Mouse (Mus musculus) hindbrain, embryonic 11.5 days (tissue): ENCODE measurements at regions not wholly inside any gene's neighbourhood (a gene's known extent, or its start where the extent isn't known, plus 50 kb on each side); places are given as distances from the start of the nearest gene placed in this dataset.

Experiments used
- ATAC-seq: fragments of 200-750 bp; cut with Nextera tagmentation; 2 replicates; pipeline ENCODE4 v1.8.0; 2017; ENCODE audit warnings: mild to moderate bottlenecking, moderate TSS enrichment, moderate library complexity; ENCODE audit not compliant: low FRiP score
- DNase-seq: peaks from one replicate; pipeline ENCODE4 v3.0.0-alpha.2; 2015; ENCODE audit warnings: low spot score
- H3K27ac ChIP-seq: fragments of 300-500 bp; sonication (generic); 2 replicates; pipeline ENCODE4 v1.5.1; 2014; ENCODE audit warnings: mild to moderate bottlenecking, low read depth, low read length
- H3K27me3 ChIP-seq: fragments of 300-500 bp; sonication (generic); 2 replicates; pipeline ENCODE4 v1.6.1; 2014; ENCODE audit warnings: mild to moderate bottlenecking, low read length, moderate library complexity, mixed read lengths; ENCODE audit not compliant: control insufficient read depth, insufficient read depth
- H3K36me3 ChIP-seq: fragments of 300-500 bp; sonication (generic); 2 replicates; pipeline ENCODE4 v1.6.1; 2014; ENCODE audit warnings: mild to moderate bottlenecking, low read length, moderate library complexity, mixed read lengths; ENCODE audit not compliant: control insufficient read depth, insufficient read depth
- H3K4me1 ChIP-seq: fragments of 300-500 bp; sonication (generic); replicated peaks from 2 replicates; pipeline ENCODE4 v1.6.1; 2014; ENCODE audit warnings: low read length, mixed read lengths; ENCODE audit not compliant: control insufficient read depth, insufficient read depth
- H3K4me2 ChIP-seq: fragments of 300-500 bp; sonication (generic); replicated peaks from 2 replicates; pipeline ENCODE4 v1.6.1; 2014; ENCODE audit warnings: mild to moderate bottlenecking, low read depth, low read length
- H3K4me3 ChIP-seq: fragments of 300-500 bp; sonication (generic); 2 replicates; pipeline ENCODE4 v1.5.1; 2014; ENCODE audit warnings: low read depth, low read length
- H3K9ac ChIP-seq: fragments of 300-500 bp; sonication (generic); 2 replicates; pipeline ENCODE4 v1.6.1; 2014; ENCODE audit warnings: low read depth, low read length
- H3K9me3 ChIP-seq: fragments of 300-500 bp; sonication (generic); 2 replicates; pipeline ENCODE4 v1.6.1; 2016; ENCODE audit warnings: low read length; ENCODE audit not compliant: control insufficient read depth
- WGBS: fragments of 180-500 bp; shearing (Covaris S2); extraction: QIAGEN DNeasy Blood & Tissue Kit; methylation state at CpG from one replicate; pipeline ENCODE4 v1.1.7; 2014; 5-methylcytosine and 5-hydroxymethylcytosine counted together

GRCm38 (mm10) chr2:166469046-166469593, 244.5 kb downstream of the Prex1 start:
- 91% methylated on average over 9 of the region's 9 CpGs for WGBS

DNA sequence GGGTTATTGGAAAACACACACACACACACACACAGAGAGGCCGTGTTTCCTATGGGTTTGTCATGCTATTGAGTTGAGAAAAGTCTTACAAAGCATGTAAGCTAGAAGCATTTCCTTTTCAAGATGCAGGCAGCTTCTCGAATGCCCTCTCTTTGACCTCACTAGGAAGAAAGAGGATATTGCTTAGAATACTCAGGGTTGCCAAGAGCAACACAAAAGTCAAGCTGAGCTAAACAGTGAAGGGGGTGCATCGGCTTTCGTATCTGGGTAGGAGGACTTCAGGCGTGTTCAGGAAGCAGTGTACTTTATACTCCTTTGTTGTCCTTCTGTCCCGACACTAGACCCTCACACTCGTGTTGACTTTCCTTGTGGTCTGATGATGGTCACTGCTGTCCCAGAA, 246.5 kb downstream of the Prex1 start:
- 50% methylated on average over 7 of the region's 7 CpGs for WGBS
- no peaks in the 10 kb centered on the region for H3K9me3 ChIP-seq
- no peaks in the 10 kb centered on the region for H3K36me3 ChIP-seq
- no peak for ATAC-seq
- H3K4me3 ChIP-seq = no peak overlapping the region
- no peaks in the 10 kb centered on the region for H3K27me3 ChIP-seq
- DNase-seq = no peak
- no peaks in the 10 kb centered on the region for H3K4me1 ChIP-seq
- H3K9ac ChIP-seq = no peak overlapping the region
- H3K27ac ChIP-seq = no peak overlapping the region
- H3K4me2 ChIP-seq = no peak overlapping the region

More at GRCm38 (mm10) chr2:166469046-166469593, 244.5 kb downstream of the Prex1 start:
- Histone ChIP-seq H3K9ac (no peak overlapping the region), H3K36me3 (no peaks in the 10 kb centered on the region), H3K9me3 (no peaks in the 10 kb centered on the region), H3K4me1 (0 out of 2 replicates have a peak, but pooled peaks cover 2% of the 10 kb centered on the region), H3K27me3 (no peaks in the 10 kb centered on the region), H3K4me3 (no peak overlapping the region), H3K4me2 (no peak overlapping the region), H3K27ac (no peak overlapping the region)
- ATAC-seq (no peak), DNase-seq (no peak)

DNA sequence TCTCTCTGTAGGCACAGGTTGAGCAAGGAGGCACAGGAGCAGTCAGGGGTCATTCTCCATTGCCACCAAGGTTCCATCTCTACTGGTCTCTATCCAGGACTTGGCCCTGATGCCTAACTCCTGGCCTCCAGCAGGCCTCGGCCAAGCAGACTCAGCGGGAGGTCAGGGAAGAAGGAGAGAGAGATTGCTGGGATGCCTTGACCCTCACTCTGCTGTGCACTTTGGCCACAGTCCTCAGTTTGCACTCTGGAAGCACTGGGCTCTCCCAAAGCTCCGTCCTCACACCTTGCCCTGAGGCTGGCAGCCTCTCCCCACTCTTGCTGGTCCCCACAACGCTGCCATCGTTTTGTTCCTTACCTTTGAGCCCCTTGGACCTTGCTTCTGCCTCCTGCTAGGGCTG, 248.1 kb downstream of the Prex1 start:
- ATAC-seq (no peak), DNase-seq (no peak)
- H3K27ac ChIP-seq = no peak overlapping the region
- no peaks in the 10 kb centered on the region for H3K4me1 ChIP-seq
- no peak overlapping the region for H3K4me3 ChIP-seq
- H3K9ac ChIP-seq = no peak overlapping the region
- 72% methylated on average over 5 of the region's 5 CpGs for WGBS
- H3K9me3 ChIP-seq = no peaks in the 10 kb centered on the region
- no peak overlapping the region for H3K4me2 ChIP-seq
- H3K36me3 ChIP-seq = no peaks in the 10 kb centered on the region
- no peaks in the 10 kb centered on the region for H3K27me3 ChIP-seq

- DNase-seq = no peak
- H3K4me2 ChIP-seq = no peak overlapping the region
- no peak overlapping the region for H3K4me3 ChIP-seq
- H3K27me3 ChIP-seq = no peaks in the 10 kb centered on the region
- H3K9me3 ChIP-seq = no peaks in the 10 kb centered on the region
- ATAC-seq = no peak
- no peaks in the 10 kb centered on the region for H3K36me3 ChIP-seq
- no peak overlapping the region for H3K9ac ChIP-seq
- H3K4me1 ChIP-seq = no peaks in the 10 kb centered on the region
- H3K27ac ChIP-seq = no peak overlapping the region
- WGBS = 89% methylated on average over 9 of the region's 9 CpGs
Observed at GRCm38 (mm10) chr2:166463539-166463938, 250.1 kb downstream of the Prex1 start.

DNA sequence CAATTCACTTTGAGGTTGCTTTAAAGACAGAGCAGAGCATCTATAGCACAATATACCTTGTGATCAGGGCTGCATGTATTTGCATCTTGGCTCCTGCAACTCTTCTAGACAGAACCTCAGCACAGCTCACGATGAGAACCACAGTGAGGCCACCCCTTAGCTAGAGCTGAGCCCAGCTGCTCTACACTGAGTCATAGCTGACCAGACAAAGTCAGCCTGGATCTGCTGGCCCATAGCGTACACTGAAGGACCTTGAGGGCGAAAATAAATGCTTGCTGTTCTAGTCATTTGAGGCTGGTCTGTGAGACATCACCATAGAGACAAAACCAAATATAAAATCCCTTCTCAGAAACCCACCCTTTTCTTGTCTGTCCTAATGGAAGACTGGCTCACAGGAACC, 251.7 kb downstream of the Prex1 start:
- Histone ChIP-seq H3K9me3 (no peaks in the 10 kb centered on the region), H3K27me3 (no peaks in the 10 kb centered on the region), H3K4me2 (no peak overlapping the region), H3K4me3 (no peak overlapping the region), H3K9ac (no peak overlapping the region), H3K4me1 (no peaks in the 10 kb centered on the region), H3K36me3 (no peaks in the 10 kb centered on the region), H3K27ac (no peak overlapping the region)
- DNase-seq = no peak
- 90% methylated on average over 3 of the region's 3 CpGs for WGBS
- no peak for ATAC-seq

- Histone ChIP-seq H3K36me3 (no peaks in the 10 kb centered on the region), H3K27me3 (no peaks in the 10 kb centered on the region), H3K4me2 (no peak overlapping the region), H3K4me3 (no peak overlapping the region), H3K9me3 (no peaks in the 10 kb centered on the region), H3K4me1 (no peaks in the 10 kb centered on the region), H3K27ac (no peak overlapping the region), H3K9ac (no peak overlapping the region)
- 82% methylated on average over 3 of the region's 3 CpGs for WGBS
- no peak for ATAC-seq
- no peak for DNase-seq
Observed at GRCm38 (mm10) chr2:166461103-166461502, 252.5 kb downstream of the Prex1 start.

- WGBS = 60% methylated on average over 9 of the region's 9 CpGs
- H3K9ac ChIP-seq = no peak overlapping the region
Observed at GRCm38 (mm10) chr2:166459955-166460354, 253.7 kb downstream of the Prex1 start.

DNA sequence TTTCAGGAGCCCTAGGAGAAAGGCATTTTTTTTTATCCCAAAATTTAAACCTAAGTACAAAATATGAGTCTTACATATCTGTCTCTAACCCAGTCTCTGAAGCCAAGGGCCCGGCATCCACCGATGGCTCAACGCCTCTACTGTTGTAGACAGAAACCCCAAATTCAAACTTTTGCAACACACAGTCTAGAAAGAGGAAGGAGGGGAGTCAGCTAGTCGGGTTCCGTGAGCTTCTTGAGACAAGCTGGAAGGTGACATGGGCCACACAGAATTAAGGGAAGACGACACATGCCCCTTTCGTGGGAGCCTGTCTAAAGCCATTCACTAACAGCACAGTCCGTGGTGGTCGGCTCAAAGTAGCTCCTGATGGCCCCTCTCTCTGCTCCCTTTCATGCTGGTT, 254.7 kb downstream of the Prex1 start:
- Histone ChIP-seq H3K4me3 (no peak overlapping the region), H3K9me3 (no peaks in the 10 kb centered on the region), H3K4me1 (0 out of 2 replicates have a peak, but pooled peaks cover 2% of the 10 kb centered on the region), H3K36me3 (no peaks in the 10 kb centered on the region), H3K27ac (no peak overlapping the region), H3K27me3 (no peaks in the 10 kb centered on the region), H3K9ac (no peak overlapping the region), H3K4me2 (no peak overlapping the region)
- no peak for ATAC-seq
- 84% methylated on average over 9 of the region's 9 CpGs for WGBS
- no peak for DNase-seq

More at GRCm38 (mm10) chr2:166459955-166460354, 253.7 kb downstream of the Prex1 start:
- H3K36me3 ChIP-seq = no peaks in the 10 kb centered on the region
- no peak for ATAC-seq
- no peaks in the 10 kb centered on the region for H3K4me1 ChIP-seq
- DNase-seq = no peak
- H3K27ac ChIP-seq = no peak overlapping the region
- H3K4me2 ChIP-seq = no peak overlapping the region
- H3K4me3 ChIP-seq = no peak overlapping the region
- H3K9me3 ChIP-seq = no peaks in the 10 kb centered on the region
- no peaks in the 10 kb centered on the region for H3K27me3 ChIP-seq

- Histone ChIP-seq H3K4me3 (no peak overlapping the region), H3K4me2 (no peak overlapping the region), H3K27ac (no peak overlapping the region), H3K9me3 (no peaks in the 10 kb centered on the region), H3K36me3 (no peaks in the 10 kb centered on the region), H3K27me3 (no peaks in the 10 kb centered on the region), H3K9ac (no peak overlapping the region), H3K4me1 (0 out of 2 replicates have a peak, but pooled peaks cover 2% of the 10 kb centered on the region)
- DNase-seq (no peak), ATAC-seq (no peak)
- WGBS = 62% methylated on average over 16 of the region's 16 CpGs
Observed at GRCm38 (mm10) chr2:166457381-166458172, 256.1 kb downstream of the Prex1 start.
